Mouse (Mus musculus): ENCODE measurements around the gene Trim25.

DNA sequence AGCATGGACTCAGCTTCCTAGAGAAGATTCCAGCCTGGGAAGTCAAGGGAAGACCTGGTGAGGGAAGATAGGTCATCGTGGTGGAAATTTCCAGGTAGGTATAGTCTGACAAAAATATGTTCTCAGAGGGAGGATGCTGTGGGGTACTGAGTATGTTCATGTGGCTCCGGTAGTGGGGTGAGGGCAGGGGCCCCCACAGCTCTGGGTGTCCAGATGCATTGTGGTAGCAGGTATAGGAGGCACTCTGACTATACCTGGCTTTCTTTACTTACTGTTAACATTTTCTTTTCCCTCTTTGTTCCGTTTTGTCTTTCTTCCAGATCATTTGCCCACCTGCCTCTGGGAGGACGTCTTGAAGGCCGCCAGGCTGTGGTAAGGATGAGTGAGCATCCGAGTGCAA, 67.0 kb downstream of the Trim25 start:
- TF ChIP-seq CTCF (IDR thresholded peaks at IDR 0.05; ENCODE audit: low read depth, low read length): no peak
- no peak for TF ChIP-seq POLR2A (IDR thresholded peaks at IDR 0.05; ENCODE audit: extremely low read depth, insufficient read depth, low read length)

Measured in liver, adult 2 months (tissue).